Mouse (Mus musculus) hindbrain, postnatal 0 days (tissue): ENCODE results near the gene Tekt5. TPM values are rescaled to one million over a fixed set of nuclear protein-coding genes. Genes with fewer than 3 reads are reported as not detected.

Source experiments
- ATAC-seq: fragments of 200-750 bp; cut with Nextera tagmentation; 2 replicates; pipeline ENCODE4 v1.8.0; 2017; ENCODE audit warnings: mild to moderate bottlenecking, moderate TSS enrichment, moderate library complexity
- DNase-seq: peaks from one replicate; pipeline ENCODE4 v3.0.0-alpha.2; 2015; ENCODE audit warnings: low spot score
- H3K27ac ChIP-seq: fragments of 300-500 bp; sonication (generic); 2 replicates; pipeline ENCODE4 v1.5.1; 2014; ENCODE audit warnings: mild to moderate bottlenecking
- H3K27me3 ChIP-seq: fragments of 300-500 bp; sonication (generic); 2 replicates; pipeline ENCODE4 v1.6.1; 2014; ENCODE audit warnings: low read length, mixed read lengths; ENCODE audit not compliant: insufficient read depth
- H3K36me3 ChIP-seq: fragments of 300-500 bp; sonication (generic); 2 replicates; pipeline ENCODE4 v1.6.1; 2014; ENCODE audit warnings: low read length, mixed read lengths; ENCODE audit not compliant: insufficient read depth
- H3K4me1 ChIP-seq: fragments of 300-500 bp; sonication (generic); 2 replicates; pipeline ENCODE4 v1.6.1; 2014; ENCODE audit warnings: antibody characterized with exemption, low read length, mixed read lengths; ENCODE audit not compliant: insufficient read depth
- H3K4me2 ChIP-seq: fragments of 300-500 bp; sonication (generic); 2 replicates; pipeline ENCODE4 v1.6.1; 2014; ENCODE audit warnings: low read depth, mild to moderate bottlenecking, low read length, moderate library complexity, mixed read lengths
- H3K4me3 ChIP-seq: fragments of 300-500 bp; sonication (generic); 2 replicates; pipeline ENCODE4 v1.5.1; 2014; ENCODE audit warnings: low read length
- H3K9ac ChIP-seq: fragments of 300-500 bp; sonication (generic); replicated peaks from 2 replicates; pipeline ENCODE4 v1.6.1; 2014; ENCODE audit warnings: mild to moderate bottlenecking, low read length, moderate library complexity, mixed read lengths
- H3K9me3 ChIP-seq: fragments of 300-500 bp; sonication (generic); 2 replicates; pipeline ENCODE4 v1.6.1; 2016; ENCODE audit warnings: low read length, mixed read lengths
- CTCF ChIP-seq: IDR thresholded peaks from 2 replicates; pipeline ENCODE4 v1.5.1; 2016; ENCODE audit warnings: antibody characterized with exemption, control low read depth, low read depth
- WGBS: fragments of 180-500 bp; shearing (Covaris S2); extraction: QIAGEN DNeasy Blood & Tissue Kit; methylation state at CpG from one replicate; pipeline ENCODE4 v1.1.7; 2014; 5-methylcytosine and 5-hydroxymethylcytosine counted together
- polyA plus RNA-seq: library from polyadenylated mRNA; unstranded; fragments of >200 nt; fragmentation: Nextera tagmentation; extraction: Ambion mirVana; gene quantifications from 2 replicates; pipeline ENCODE4 v1.2.1, GENCODE M21; 2015
- total RNA-seq: library from RNA; depleted of rRNA; stranded (reverse); fragments of >200 nt; gene quantifications from 2 replicates; pipeline ENCODE4 v1.2.3, GENCODE M21; 2014; rRNA removed

Gene Tekt5
- total and polyA plus RNA-seq, 2 experiments from 2014 or later = 10.2 to 28.2 TPM

GRCm38 (mm10) chr16:10311989-10312388 lies 83.3 kb downstream of the Tekt5 start:
- Histone ChIP-seq H3K4me3 (no peak overlapping the region), H3K9me3 (no peaks in the 10 kb centered on the region), H3K27me3 (peaks cover 8% of the 10 kb centered on the region; the same call in 1 of the 2 replicates), H3K4me2 (no peak overlapping the region), H3K4me1 (no peaks in the 10 kb centered on the region), H3K27ac (no peak overlapping the region), H3K36me3 (no peaks in the 10 kb centered on the region), H3K9ac (no peak overlapping the region)
- no peak for ATAC-seq
- WGBS = 80% methylated on average over 4 of the region's 4 CpGs
- no peak for TF ChIP-seq CTCF
- no peak for DNase-seq

- no peak overlapping the region for H3K27ac ChIP-seq
- no peaks in the 10 kb centered on the region for H3K36me3 ChIP-seq
- ATAC-seq (no peak), DNase-seq (no peak)
- no peak overlapping the region for H3K9ac ChIP-seq
- WGBS = 72% methylated on average over 3 of the region's 3 CpGs
- no peaks in the 10 kb centered on the region for H3K4me1 ChIP-seq
- no peak overlapping the region for H3K4me3 ChIP-seq
- no peaks in the 10 kb centered on the region for H3K9me3 ChIP-seq
- H3K4me2 ChIP-seq = no peak overlapping the region
- peaks cover 8% of the 10 kb centered on the region; the same call in 1 of the 2 replicates for H3K27me3 ChIP-seq
- no peak for TF ChIP-seq CTCF
Observed at GRCm38 (mm10) chr16:10311086-10311485, 84.2 kb downstream of the Tekt5 start.

GRCm38 (mm10) chr16:10310507-10310906 lies 84.8 kb downstream of the Tekt5 start:
- TF ChIP-seq CTCF = no peak
- Histone ChIP-seq H3K27me3 (peaks cover 8% of the 10 kb centered on the region; the same call in 1 of the 2 replicates), H3K9me3 (no peaks in the 10 kb centered on the region), H3K36me3 (no peaks in the 10 kb centered on the region), H3K4me3 (no peak overlapping the region), H3K27ac (no peak overlapping the region), H3K4me1 (no peaks in the 10 kb centered on the region), H3K9ac (no peak overlapping the region), H3K4me2 (no peak overlapping the region)
- ATAC-seq = no peak
- no peak for DNase-seq
- WGBS = 87% methylated on average over 5 of the region's 5 CpGs

Other genes with a start within 250 kb of the Tekt5 start
- not detected in 2 replicates for gene Rpl39l, start 225.3 kb downstream of the Tekt5 start, total RNA-seq
- gene Rpl39l, start 225.3 kb downstream of the Tekt5 start, polyA plus RNA-seq = 0.37 TPM in 1 of 2 replicates, not detected in the other
- 0.22 TPM in 1 of 2 replicates, not detected in the other for gene Atf7ip2, start 202.8 kb downstream of the Tekt5 start, total RNA-seq
- 0.13 and 0.29 TPM in 2 replicates for gene Atf7ip2, start 202.8 kb downstream of the Tekt5 start, polyA plus RNA-seq
- 25.3 and 26.6 TPM in 2 replicates for gene Emp2, start 81.5 kb downstream of the Tekt5 start, total RNA-seq
- gene Emp2, start 81.5 kb downstream of the Tekt5 start, polyA plus RNA-seq = 30.7 and 32.0 TPM in 2 replicates
- gene Nubp1, start 16.5 kb upstream of the Tekt5 start, total RNA-seq = 29.0 and 41.7 TPM in 2 replicates
- 32.4 and 32.9 TPM in 2 replicates for gene Nubp1, start 16.5 kb upstream of the Tekt5 start, polyA plus RNA-seq
- 58.2 and 75.5 TPM in 2 replicates for gene Tvp23a, start 51.9 kb upstream of the Tekt5 start, total RNA-seq
- 36.9 and 38.5 TPM in 2 replicates for gene Tvp23a, start 51.9 kb upstream of the Tekt5 start, polyA plus RNA-seq
- gene Ciita, start 84.6 kb upstream of the Tekt5 start, total RNA-seq = 0.07 TPM in 1 of 2 replicates, not detected in the other
- gene Ciita, start 84.6 kb upstream of the Tekt5 start, polyA plus RNA-seq = 0.14 and 0.18 TPM in 2 replicates
- 36.2 and 50.7 TPM in 2 replicates for gene Dexi, start 147.6 kb upstream of the Tekt5 start, total RNA-seq
- gene Dexi, start 147.6 kb upstream of the Tekt5 start, polyA plus RNA-seq = 21.6 and 22.8 TPM in 2 replicates
- gene Clec16a, start 149.8 kb upstream of the Tekt5 start, total RNA-seq = 62.5 and 70.1 TPM in 2 replicates
- gene Clec16a, start 149.8 kb upstream of the Tekt5 start, polyA plus RNA-seq = 62.8 and 67.8 TPM in 2 replicates